Mouse (Mus musculus) C2C12 (cell line): ENCODE measurements around the gene Hist1h2ai.

Experiments
- CTCF ChIP-seq: IDR thresholded peaks from one replicate; pipeline ENCODE4 v1.5.1; 2011; ENCODE audit not compliant: control insufficient read depth, insufficient read depth, insufficient read length
- MAX ChIP-seq: IDR thresholded peaks from one replicate; pipeline ENCODE4 v1.6.1; 2011; ENCODE audit warnings: mild to moderate bottlenecking, control low read depth

- no peak for TF ChIP-seq CTCF
- no peak for TF ChIP-seq MAX
These were observed 13.3 kb downstream of the Hist1h2ai start for GRCm38 (mm10) chr13:21729544-21729943.
